Mouse (Mus musculus) bone marrow macrophage, adult 2 months (primary cell): Measurements from ENCODE around the gene Tmem160.

Experiments
- CTCF ChIP-seq: IDR thresholded peaks from 2 replicates; pipeline ENCODE4 v1.5.1; 2012; ENCODE audit warnings: low read depth, mild to moderate bottlenecking, low read length, moderate library complexity
- POLR2A ChIP-seq: IDR thresholded peaks from 2 replicates; pipeline ENCODE4 v1.6.1; 2012; ENCODE audit warnings: mild to moderate bottlenecking, low read depth, low read length, borderline replicate concordance

- TF ChIP-seq CTCF: no peak
- TF ChIP-seq POLR2A: no peak
These were observed 11.3 kb upstream of the Tmem160 start for GRCm38 (mm10) chr7:16441241-16441640.
